Mouse (Mus musculus) embryonic fibroblast, embryonic 13.5 days (primary cell): ENCODE measurements at regions not wholly inside any gene's neighbourhood (a gene's known extent, or its start where the extent isn't known, plus 50 kb on each side); places are given as distances from the start of the nearest gene placed in this dataset.

Experiments used
- H3K27ac ChIP-seq: 2 replicates; pipeline ENCODE4 v1.5.1; 2012; ENCODE audit warnings: low read length, control low read depth, inconsistent platforms; ENCODE audit not compliant: insufficient read depth
- H3K4me1 ChIP-seq: 2 replicates; pipeline ENCODE4 v1.6.1; 2011; ENCODE audit warnings: low read length; ENCODE audit not compliant: control insufficient read depth, insufficient read depth
- H3K4me3 ChIP-seq: 2 replicates; pipeline ENCODE4 v1.5.1; 2011; ENCODE audit warnings: mild to moderate bottlenecking, control low read depth, low read length; ENCODE audit not compliant: insufficient read depth
- CTCF ChIP-seq: IDR thresholded peaks from 2 replicates; pipeline ENCODE4 v1.5.1; 2011; ENCODE audit warnings: mild to moderate bottlenecking, control low read depth, low read length, moderate library complexity, borderline replicate concordance; ENCODE audit not compliant: insufficient read depth
- POLR2A ChIP-seq: IDR thresholded peaks from 2 replicates; pipeline ENCODE4 v1.6.1; 2011; ENCODE audit warnings: low read depth, mild to moderate bottlenecking, control low read depth, low read length, moderate library complexity

DNA sequence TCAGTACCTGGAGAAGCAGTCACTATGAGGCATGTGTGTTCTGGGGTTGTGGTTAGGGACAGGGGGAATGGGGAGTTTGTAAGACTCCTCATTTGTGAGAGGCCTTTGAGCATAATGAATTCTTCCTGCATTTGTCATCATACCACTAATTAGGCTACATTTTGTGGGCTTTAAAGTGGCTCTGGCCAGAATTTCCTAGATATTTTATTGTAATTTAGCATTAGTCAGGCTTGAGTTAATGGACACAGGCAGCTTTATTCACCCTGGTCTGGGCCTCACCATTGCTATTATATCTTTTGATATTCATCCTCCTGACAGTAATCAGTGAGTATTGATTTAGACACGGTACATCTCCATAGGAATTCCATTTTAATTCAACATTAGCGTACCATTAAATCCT is 151.8 kb upstream of the Ntf3 start:
- peaks cover 5% of the 10 kb centered on the region; the same call in 1 of the 2 replicates for H3K4me1 ChIP-seq
- H3K27ac ChIP-seq, result no peak overlapping the region
- H3K4me3 ChIP-seq, result no peak overlapping the region
- no peak for TF ChIP-seq CTCF
- no peak for TF ChIP-seq POLR2A

DNA sequence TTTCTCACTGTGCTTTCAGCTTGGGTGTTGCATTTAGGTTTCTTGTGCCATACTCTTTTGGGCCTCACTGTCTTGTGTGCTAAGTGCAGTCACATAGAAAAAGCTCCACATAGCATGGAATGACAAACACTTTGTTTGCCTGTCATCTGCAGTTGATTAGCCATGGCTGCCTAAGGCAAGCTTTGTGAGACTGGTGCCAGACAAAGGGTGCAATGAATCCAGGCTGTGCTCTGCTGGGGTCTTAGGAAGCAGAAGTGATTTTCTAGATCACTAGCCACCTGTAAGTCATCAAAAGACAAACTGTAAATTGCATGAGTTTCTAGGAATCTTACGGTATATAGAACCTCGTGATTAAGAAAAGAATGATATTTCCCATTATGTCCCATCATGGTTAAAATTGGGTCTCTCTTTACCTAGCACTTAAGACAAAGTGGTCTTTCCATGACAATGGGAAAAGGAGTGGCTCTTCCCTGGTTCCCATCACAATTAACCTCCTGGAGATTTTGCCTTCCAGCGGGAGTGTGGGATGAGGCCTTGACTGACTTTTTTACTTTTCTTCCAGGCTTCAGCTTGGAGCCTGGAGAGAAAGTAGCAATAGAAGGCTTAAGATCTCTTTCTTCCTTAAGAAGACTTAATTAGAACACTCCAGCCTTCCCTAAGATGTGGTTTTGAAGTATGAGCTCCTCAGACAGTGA is 144.2 kb upstream of the Ntf3 start:
- TF ChIP-seq CTCF, result no peak
- TF ChIP-seq POLR2A, result no peak
- H3K4me3 ChIP-seq, result no peak overlapping the region
- peak overlapping the region; percentile 81 for H3K27ac ChIP-seq
- H3K4me1 ChIP-seq, result no peaks in the 10 kb centered on the region

DNA sequence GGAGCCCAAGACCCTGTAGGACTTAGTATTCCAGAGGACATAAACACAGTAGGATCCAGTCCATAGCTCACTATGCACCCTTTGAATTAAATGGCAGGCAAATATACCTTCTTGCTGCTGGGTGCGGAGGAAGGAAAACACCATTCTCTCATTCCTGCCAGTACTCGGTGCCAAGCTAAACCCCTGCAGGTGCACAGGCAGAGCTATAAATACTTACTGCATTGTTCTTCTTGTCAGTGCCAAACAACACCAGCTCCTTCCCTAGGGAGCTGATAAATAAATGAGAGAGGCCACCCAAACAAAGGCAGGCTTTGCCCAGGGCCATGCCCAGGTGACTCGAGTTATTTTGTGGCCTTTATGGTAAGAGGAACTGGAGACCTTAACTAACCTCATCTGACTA is 136.4 kb upstream of the Ntf3 start:
- no peak overlapping the region for H3K4me3 ChIP-seq
- no peaks in the 10 kb centered on the region for H3K4me1 ChIP-seq
- H3K27ac ChIP-seq, result no peak overlapping the region
- TF ChIP-seq CTCF (no peak), POLR2A (no peak)

DNA sequence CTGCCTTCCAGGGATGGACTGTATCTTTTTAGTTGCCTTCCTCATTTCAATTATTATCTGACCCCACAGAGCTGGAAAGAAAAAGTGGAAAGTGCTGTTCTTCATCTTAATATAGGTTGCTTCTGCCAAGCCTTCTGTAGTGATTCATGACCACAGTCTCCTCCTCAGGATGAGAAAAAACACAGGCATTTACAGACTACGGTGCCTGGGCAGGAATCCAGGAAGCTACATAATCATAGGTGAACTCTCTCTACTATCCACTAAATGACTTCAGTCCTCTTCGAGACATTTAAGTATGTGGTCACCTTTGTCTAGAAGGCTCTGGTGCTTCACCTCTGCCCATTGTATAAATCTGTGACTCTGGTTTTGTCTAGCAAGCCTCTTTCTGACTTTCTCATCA is 124.9 kb upstream of the Ntf3 start:
- Histone ChIP-seq H3K4me3 (no peak overlapping the region), H3K4me1 (peaks cover 10% of the 10 kb centered on the region), H3K27ac (no peak overlapping the region)
- no peak for TF ChIP-seq CTCF
- TF ChIP-seq POLR2A, result no peak

DNA sequence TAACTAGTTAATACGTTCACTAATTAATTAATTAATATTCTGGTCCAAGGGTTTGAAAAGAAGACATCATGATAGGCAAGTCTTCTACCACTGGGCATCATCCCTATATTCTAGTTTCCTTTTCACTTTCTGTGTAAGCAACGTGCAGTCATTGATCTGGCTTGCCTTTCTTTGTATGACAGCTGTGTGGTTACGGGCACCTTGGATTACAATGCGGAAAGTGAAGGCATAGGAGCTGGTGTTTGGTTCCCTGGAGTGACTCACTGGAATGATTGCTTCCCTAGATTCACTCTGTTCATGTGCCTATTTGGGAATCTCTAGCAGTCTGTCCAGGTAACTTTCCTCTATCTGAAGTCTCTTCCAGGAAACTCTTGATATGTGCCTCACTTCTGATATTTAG is 120.5 kb upstream of the Ntf3 start:
- Histone ChIP-seq H3K27ac (peak overlapping the region; percentile 24; the same call in 1 of the 2 replicates), H3K4me3 (no peak overlapping the region), H3K4me1 (peaks cover 15% of the 10 kb centered on the region)
- TF ChIP-seq POLR2A, result no peak

DNA sequence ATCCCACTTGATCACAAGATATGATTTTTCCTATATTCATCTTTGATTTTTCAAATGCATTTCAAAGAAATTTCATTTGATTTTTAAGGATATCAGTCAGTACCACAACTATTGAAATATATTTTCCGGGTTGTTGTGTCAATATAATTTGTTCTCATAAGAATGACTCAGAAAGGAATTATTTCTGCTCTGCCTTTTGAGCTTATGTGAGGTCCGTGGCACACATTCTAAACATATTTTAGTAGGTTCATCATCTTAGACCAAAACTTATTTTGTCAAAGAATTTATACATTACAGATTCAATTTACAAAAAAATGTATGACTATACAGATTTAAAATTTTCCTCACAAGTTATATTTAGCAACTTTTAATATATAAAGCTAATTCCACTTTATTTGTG is 119.5 kb upstream of the Ntf3 start:
- Histone ChIP-seq H3K4me1 (peaks cover 15% of the 10 kb centered on the region), H3K27ac (no peak overlapping the region), H3K4me3 (no peak overlapping the region)
- TF ChIP-seq POLR2A (no peak), CTCF (no peak)

DNA sequence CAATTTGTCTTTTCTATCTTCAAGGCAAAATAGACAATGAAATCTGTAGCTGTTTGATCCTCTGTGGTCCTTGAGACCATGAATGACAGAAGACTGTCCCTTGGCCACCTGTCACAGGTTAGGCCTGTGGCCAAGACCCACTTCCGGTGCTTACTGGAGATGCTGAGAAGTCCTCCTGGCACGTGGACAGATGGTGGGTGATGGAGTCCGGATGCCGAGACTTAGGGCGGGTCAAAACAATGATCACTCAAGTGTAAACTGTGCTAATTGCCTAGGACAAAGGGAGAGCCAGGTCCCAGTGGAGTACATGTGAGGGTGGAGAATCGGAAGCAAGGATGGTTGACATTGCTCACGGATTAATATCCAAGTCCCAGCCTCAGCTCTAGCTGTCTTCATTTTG is 117.7 kb upstream of the Ntf3 start:
- Histone ChIP-seq H3K27ac (no peak overlapping the region), H3K4me3 (no peak overlapping the region)
- no peak for TF ChIP-seq CTCF
- TF ChIP-seq POLR2A, result no peak

DNA sequence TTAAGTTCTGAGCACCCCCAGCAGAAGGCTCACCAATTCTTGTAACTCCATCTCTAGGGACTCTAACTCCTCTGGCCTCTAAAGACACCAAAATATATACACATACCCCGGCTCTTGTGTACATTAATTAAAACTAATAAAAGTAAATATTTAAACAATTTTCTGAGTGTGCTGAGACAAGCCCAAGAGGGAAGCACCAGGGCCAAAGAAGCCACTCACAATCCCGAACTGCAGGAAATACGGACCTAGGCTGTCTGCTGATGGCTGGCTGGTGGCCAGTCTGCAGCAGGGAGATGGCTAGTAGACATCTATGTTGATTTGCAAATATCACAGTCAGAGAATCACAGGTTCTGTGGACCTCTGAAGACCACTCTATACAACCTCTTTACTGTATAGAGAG is 113.6 kb upstream of the Ntf3 start:
- H3K4me3 ChIP-seq, result no peak overlapping the region
- TF ChIP-seq CTCF (no peak), POLR2A (no peak)
- no peak overlapping the region for H3K27ac ChIP-seq
- H3K4me1 ChIP-seq, result peaks cover under 1% of the 10 kb centered on the region; the same call in 1 of the 2 replicates

More for the DNA sequence above, 117.7 kb upstream of the Ntf3 start:
- H3K4me1 ChIP-seq, result peaks cover 10% of the 10 kb centered on the region

DNA sequence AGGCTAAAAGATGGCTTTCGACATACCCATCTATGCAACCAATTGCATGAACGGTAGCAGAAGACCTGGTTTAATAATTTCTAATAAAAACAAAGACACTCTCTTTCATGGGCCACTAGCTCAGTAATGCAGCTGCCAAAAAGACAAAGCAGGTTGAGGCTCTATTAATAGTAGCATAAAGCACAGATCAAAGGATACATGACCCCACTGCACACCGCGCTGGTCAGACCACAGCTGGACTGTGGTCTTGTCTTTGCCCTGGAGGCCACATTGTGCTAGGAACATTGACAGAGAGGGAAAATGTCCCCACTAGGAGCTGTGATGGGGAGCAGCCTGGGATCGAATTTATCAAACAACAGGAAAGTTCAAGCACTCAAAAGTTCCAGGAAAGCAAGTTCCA is 79.3 kb upstream of the Ntf3 start:
- Histone ChIP-seq H3K4me1 (no peaks in the 10 kb centered on the region), H3K27ac (no peak overlapping the region), H3K4me3 (no peak overlapping the region)
- no peak for TF ChIP-seq CTCF
- TF ChIP-seq POLR2A, result no peak

DNA sequence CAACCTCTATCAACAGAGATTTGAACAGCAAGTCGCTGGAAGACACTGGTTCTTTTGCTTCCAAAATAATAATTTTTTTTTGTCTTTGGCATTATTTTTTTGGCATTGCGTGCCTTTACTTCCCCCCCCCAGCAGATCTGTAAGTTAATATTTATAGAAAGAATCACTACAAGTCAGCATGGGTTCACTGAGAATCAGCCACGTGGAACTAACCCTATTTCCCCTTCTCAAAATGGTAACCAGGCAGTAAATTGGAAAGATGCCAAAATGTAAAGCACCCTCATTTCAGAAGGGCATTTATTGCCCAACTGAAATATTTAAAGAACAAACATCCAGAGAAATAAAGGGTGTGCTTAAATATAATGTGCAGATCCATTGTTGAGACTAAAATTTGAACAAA is 78.7 kb upstream of the Ntf3 start:
- no peak overlapping the region for H3K27ac ChIP-seq
- no peaks in the 10 kb centered on the region for H3K4me1 ChIP-seq
- TF ChIP-seq POLR2A (no peak), CTCF (no peak)
- no peak overlapping the region for H3K4me3 ChIP-seq
